Mouse (Mus musculus) olfactory bulb, adult 2 months (tissue): Measurements from ENCODE around the gene Rsph1. TPM values are rescaled to one million over a fixed set of nuclear protein-coding genes. Genes with fewer than 3 reads are reported as not detected.

Experiments used
- H3K27ac ChIP-seq: fragments of 200-500 bp; 2 replicates; pipeline ENCODE4 v1.5.1; 2012; ENCODE audit warnings: low read depth, low read length; ENCODE audit not compliant: insufficient read depth
- H3K4me1 ChIP-seq: fragments of 200-500 bp; 2 replicates; pipeline ENCODE4 v1.6.1; 2012; ENCODE audit warnings: low read length; ENCODE audit not compliant: control insufficient read depth, insufficient read depth
- H3K4me3 ChIP-seq: fragments of 200-500 bp; 2 replicates; pipeline ENCODE4 v1.5.1; 2012; ENCODE audit warnings: mild to moderate bottlenecking, low read depth, low read length, moderate library complexity; ENCODE audit not compliant: insufficient read depth
- CTCF ChIP-seq: fragments of 200-500 bp; IDR thresholded peaks from 2 replicates; pipeline ENCODE4 v1.5.1; 2012; ENCODE audit warnings: low read depth, mild to moderate bottlenecking, low read length, moderate library complexity; ENCODE audit not compliant: insufficient read depth
- POLR2A ChIP-seq: fragments of 200-500 bp; IDR thresholded peaks from 2 replicates; pipeline ENCODE4 v1.6.1; 2012; ENCODE audit warnings: mild to moderate bottlenecking, low read depth, low read length, moderate library complexity; ENCODE audit not compliant: insufficient read depth
- WGBS: fragments of 180-500 bp; shearing (Covaris S2); methylation state at CpG from one replicate; pipeline ENCODE4 v1.1.7; 2018; 5-methylcytosine and 5-hydroxymethylcytosine counted together
- polyA plus RNA-seq: library from polyadenylated mRNA; stranded (reverse); fragments of >200 nt; gene quantifications from 2 replicates; pipeline ENCODE4 v1.2.4, GENCODE M21; 2012; ENCODE audit warnings: low replicate concordance; ENCODE audit not compliant: missing spikeins, insufficient read depth, insufficient read length

Gene Rsph1
- polyA plus RNA-seq, 1 experiment = not detected

- Histone ChIP-seq H3K27ac (no peak overlapping the region), H3K4me1 (no peaks in the 10 kb centered on the region), H3K4me3 (no peak overlapping the region)
- 91% methylated on average over 6 of the region's 6 CpGs for WGBS
- no peak for TF ChIP-seq CTCF
- TF ChIP-seq POLR2A = no peak
Observed at GRCm38 (mm10) chr17:31211881-31212280, 65.3 kb downstream of the Rsph1 start.

GRCm38 (mm10) chr17:31210299-31210698, 66.9 kb downstream of the Rsph1 start:
- H3K4me3 ChIP-seq = no peak overlapping the region
- TF ChIP-seq CTCF (no peak), POLR2A (no peak)
- 93% methylated on average over 7 of the region's 7 CpGs for WGBS

GRCm38 (mm10) chr17:31209376-31209930, 67.7 kb downstream of the Rsph1 start:
- Histone ChIP-seq H3K27ac (no peak overlapping the region), H3K4me1 (no peaks in the 10 kb centered on the region), H3K4me3 (no peak overlapping the region)
- 96% methylated on average over 11 of the region's 11 CpGs for WGBS
- TF ChIP-seq POLR2A (no peak), CTCF (no peak)

More at GRCm38 (mm10) chr17:31210299-31210698, 66.9 kb downstream of the Rsph1 start:
- H3K4me1 ChIP-seq = no peaks in the 10 kb centered on the region
- no peak overlapping the region for H3K27ac ChIP-seq

- TF ChIP-seq POLR2A = no peak
- no peak for TF ChIP-seq CTCF
- H3K27ac ChIP-seq = no peak overlapping the region
- no peak overlapping the region for H3K4me3 ChIP-seq
- no peaks in the 10 kb centered on the region for H3K4me1 ChIP-seq
- WGBS = 94% methylated on average over 8 of the region's 8 CpGs
Observed at GRCm38 (mm10) chr17:31208654-31209053, 68.5 kb downstream of the Rsph1 start.

DNA sequence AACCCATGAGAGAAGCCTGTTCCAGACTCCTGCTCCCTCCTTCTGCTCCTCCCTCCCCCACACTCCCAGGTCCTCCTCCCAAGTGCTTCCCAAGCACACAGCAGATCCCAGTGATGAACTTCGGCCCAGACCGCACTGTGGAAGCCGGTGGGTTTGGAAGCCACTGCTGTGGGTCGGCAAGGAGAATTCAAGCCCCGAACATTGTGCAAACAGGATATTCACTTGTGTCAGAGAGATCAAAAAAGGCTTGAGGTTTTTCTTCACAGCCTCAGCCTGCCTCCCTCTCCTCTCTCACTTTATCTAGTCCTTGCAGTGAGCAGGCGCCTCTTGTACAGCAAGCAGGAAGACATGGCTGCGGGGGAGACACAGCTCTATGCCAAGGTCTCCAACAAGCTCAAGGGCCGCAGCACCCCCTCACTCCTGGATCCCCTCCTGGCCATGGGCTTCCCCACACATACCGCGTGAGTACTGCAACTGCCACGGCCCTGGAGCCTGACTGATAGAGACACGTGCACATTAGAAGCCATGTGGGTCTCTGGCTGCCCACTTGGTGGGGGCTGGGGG, 69.3 kb downstream of the Rsph1 start, which contains the start of gene Ubash3a:
Gene Ubash3a (plus strand): TSS at position 103 of the 564 bp plus-strand sequence.
- WGBS = 81% methylated on average over 12 of the region's 12 CpGs
- Histone ChIP-seq H3K4me1 (no peaks in the 10 kb centered on the region), H3K27ac (no peak within 1 kb of the TSS), H3K4me3 (no peak within 1 kb of the TSS; the same call in 1 of the 2 replicates)
- TF ChIP-seq CTCF (no peak), POLR2A (no peak)

Other genes with a start within 250 kb of the Rsph1 start
- gene Abcg1, start 219.7 kb downstream of the Rsph1 start, polyA plus RNA-seq = not detected in 2 replicates
- gene Tff3, start 147.7 kb downstream of the Rsph1 start, polyA plus RNA-seq = not detected in 2 replicates
- not detected in 2 replicates for gene Tff2, start 133.1 kb downstream of the Rsph1 start, polyA plus RNA-seq
- not detected in 2 replicates for gene Tff1, start 112.1 kb downstream of the Rsph1 start, polyA plus RNA-seq
- gene Tmprss3, start 78.4 kb downstream of the Rsph1 start, polyA plus RNA-seq = not detected in 2 replicates
- gene Ubash3a, start 69.5 kb downstream of the Rsph1 start, polyA plus RNA-seq = not detected in 2 replicates
- not detected in 2 replicates for gene Slc37a1, start 9.4 kb upstream of the Rsph1 start, polyA plus RNA-seq
- not detected in 2 replicates for gene Pde9a, start 108.8 kb upstream of the Rsph1 start, polyA plus RNA-seq
- not detected in 2 replicates for gene Wdr4, start 242.6 kb upstream of the Rsph1 start, polyA plus RNA-seq
- not detected in 2 replicates for gene Ndufv3, start 242.7 kb upstream of the Rsph1 start, polyA plus RNA-seq